Mouse (Mus musculus): Measurements from ENCODE around the gene Tox4.

DNA sequence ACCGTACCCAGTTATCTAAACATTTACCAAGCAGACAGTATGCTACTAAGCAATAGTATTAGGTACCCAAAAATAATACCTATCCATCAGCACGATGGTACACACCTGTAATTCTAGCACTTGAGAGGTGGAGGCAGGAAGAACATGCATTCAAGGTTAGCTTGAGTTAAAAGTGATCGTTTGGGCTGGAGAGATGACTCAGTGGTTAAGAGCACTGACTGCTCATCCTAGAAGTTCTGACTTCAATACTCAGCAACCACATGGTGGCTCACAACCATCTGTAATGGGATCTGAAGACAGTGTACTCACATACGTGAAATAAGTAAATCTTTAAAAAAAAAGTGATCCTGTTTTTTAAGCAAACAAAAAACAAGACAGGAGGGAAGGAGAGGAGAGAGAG is 32.8 kb upstream of the Tox4 start:
- TF ChIP-seq GATA1 (IDR thresholded peaks at IDR 0.05; ENCODE audit: low read length): no peak
- TF ChIP-seq TAL1 (IDR thresholded peaks at IDR 0.05; ENCODE audit: low read length): no peak

Measured in erythroblast, embryonic 14.5 days (primary cell).